Mouse (Mus musculus) left cerebral cortex, postnatal 10 days (tissue): ENCODE results near the gene Olfr284. TPM values are rescaled to one million over a fixed set of nuclear protein-coding genes. Genes with fewer than 3 reads are reported as not detected.

Experiments used
- DNase-seq, 2 experiments: peaks; one replicate each; pipeline ENCODE4 v3.0.0; 2021 to 2022; ENCODE audit warnings: low spot score in 2 of 2, mixed read lengths in 1 of 2; ENCODE audit errors: extremely low spot score in 1 of 2
- intact Hi-C: fragments of 180-260 bp; cut with DNase I; formaldehyde crosslinking; loops from one replicate; pipeline ENCODE4 v1.15.1; 2025
- total RNA-seq, 2 experiments: library from RNA; stranded (reverse); gene quantifications; 2 replicates each; pipeline ENCODE4 v1.2.3; 2021

Gene Olfr284
- total RNA-seq: not detected

DNA sequence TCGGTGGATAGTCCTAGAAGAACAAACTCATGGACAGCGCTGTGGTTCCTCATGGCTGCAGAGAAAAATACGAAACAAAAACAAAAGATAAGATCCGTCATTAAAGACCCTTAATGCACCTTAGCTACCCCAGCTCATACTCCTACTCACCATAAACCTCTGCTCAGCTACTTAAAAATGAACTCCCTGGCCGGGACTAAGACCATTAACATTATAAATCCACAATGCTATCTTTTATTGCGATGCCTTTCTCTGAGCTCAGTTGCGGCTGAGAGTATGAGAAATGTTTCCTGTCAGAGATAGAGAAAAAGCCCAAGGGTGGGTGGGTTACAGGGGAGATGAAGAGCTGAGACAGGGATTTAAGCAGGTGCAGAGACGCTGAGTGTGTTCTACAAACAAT, at the start of gene Olfr284:
Olfr284 (minus strand) TSS at position 101 of the 400 bp plus-strand sequence.
- DNase-seq: no peak
- intact Hi-C loops: no loop called here

DNA sequence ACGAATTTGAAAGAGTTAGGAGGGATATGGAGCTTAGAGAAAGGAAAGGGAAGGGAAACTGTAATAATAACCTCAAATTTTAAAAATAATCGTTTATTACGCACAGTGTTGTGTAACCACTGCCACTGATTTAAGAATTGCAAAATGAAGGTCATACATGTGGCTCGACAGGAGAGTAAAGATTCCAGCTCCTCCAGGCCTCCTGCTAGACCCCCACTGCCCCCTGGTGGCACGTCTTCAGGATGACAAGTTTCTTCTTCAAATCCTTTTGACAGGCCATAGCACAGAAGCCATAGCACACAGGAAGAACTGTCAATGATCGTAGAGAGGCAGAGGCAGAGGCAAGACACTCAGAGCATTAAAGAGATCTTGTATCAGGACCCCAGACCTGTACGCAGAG, 49.0 kb upstream of the Olfr284 start:
- intact Hi-C loops: loop anchor here (2.0 to 10.0 kb wide), 2 partner anchors 209 to 285 kb away; no protein-coding TSS in a partner anchor
- peak; percentile 57 to 83 for DNase-seq

DNA sequence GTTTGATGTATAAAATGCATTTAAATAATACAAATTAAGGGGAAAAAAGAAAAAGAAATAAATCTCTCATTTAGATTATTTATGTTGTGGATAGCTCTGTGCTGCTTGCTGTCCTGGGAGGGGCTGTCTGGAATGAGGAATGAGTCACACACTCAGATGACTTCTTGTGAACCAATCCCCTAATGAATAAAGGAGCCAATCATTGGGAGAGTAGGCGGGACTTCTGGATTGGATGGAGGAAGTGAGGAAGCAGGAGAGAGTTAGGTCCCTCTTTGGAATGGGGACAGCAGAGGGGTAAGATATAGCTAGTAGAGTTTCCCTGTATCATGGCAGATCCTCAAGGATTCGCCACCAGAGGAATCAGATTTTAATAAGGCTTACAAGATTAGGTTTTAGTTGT, 46.8 kb upstream of the Olfr284 start:
- intact Hi-C loops: loop anchor here (2.0 kb wide), 1 partner anchor 207 kb away; no protein-coding TSS in a partner anchor
- DNase-seq: no peak

DNA sequence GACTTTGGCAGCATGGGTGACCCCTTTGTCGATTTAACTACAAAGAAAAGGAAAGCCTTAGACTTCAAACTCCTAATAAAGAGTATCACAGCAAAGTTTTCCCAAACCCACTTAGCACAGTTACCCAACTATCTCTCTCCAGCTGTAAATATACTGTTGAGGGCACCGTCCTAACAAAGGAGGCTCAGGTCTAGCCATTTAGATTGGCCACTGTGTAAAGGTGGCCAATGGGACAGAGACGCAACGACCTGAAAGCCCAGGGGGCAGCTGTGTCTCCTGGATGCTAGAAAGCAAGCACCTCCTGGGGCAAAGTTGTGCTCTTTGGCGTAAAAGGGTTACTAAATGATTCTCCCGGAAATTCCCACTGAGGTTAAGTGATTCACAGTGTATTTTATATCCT, 40.1 kb upstream of the Olfr284 start, which contains the start of gene Olfr283:
Olfr283 (minus strand) TSS at position 101 of the 400 bp plus-strand sequence.
- DNase-seq: no peak
- intact Hi-C loops: no loop called here

DNA sequence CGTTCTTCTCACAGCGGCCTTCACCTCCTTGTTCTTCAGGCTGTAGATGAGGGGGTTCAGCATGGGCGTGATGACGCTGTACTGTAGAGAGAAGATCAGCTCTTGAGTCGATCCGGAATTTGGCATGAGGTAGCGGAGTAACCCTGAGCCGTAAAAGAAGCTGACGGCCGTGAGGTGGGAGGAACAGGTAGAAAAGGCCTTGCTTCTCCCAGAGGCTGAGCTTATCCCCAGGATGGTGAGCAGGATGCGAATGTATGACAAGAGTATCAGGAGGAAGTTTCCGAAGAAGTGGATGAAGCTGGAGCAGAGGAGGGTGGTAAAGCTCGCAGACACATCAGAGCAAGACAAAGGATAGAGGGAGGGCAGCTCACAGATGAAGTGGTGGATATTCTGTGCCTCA, 37.4 kb upstream of the Olfr284 start:
- intact Hi-C loops: no loop called here

DNA sequence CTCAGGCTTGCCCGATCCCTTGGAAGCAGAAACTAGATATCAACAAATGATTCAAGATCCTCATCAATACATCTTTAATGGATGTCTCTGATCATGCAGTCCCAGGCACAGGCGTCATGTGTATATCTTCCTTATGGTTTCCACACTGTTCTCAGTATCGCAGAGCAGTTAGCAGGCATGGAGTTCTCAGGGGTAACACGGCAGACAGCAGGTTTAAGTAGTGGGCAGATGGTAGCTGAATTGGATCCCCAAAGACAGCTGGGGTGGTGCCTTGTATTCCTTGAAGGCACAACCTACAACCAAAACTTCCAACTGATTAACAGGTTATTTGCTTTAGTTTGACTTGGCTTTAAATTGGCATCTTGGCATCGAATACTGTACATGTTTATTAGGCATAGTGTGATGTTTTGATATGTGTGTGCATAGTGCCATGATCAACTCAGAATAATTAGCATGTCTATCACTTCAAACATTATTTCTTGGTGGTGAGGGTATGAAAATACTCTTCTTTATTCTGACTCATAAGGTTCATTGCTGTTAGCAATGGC, 23.5 kb downstream of the Olfr284 start, which contains the start of gene Olfr285:
Olfr285 (minus strand) TSS at position 177 of the 548 bp plus-strand sequence.
- intact Hi-C loops: no loop called here

More for the DNA sequence above, 37.4 kb upstream of the Olfr284 start:
- DNase-seq: no peak

DNA sequence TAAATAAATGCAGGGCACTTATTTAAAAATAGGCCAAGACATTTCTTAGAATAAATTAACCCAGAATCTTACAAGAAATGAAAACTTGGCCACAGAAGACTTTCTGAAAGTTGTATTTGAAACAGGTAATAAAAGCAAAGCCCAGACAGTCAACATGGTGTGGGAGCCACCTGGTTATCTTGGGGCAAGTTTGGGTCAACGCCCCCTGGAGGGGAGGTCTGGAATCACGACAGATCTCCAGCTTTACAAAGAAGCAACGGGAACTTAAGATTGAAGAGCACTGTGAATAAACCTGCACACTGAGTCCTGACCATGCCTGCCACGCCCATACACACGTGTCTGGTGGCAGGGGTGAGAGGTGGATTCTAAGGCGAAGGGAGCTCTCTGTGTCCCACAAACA, 25.1 kb downstream of the Olfr284 start:
- intact Hi-C loops: no loop called here
- DNase-seq: no peak

More for the DNA sequence above, 23.5 kb downstream of the Olfr284 start, which contains the start of gene Olfr285:
- no peak for DNase-seq

DNA sequence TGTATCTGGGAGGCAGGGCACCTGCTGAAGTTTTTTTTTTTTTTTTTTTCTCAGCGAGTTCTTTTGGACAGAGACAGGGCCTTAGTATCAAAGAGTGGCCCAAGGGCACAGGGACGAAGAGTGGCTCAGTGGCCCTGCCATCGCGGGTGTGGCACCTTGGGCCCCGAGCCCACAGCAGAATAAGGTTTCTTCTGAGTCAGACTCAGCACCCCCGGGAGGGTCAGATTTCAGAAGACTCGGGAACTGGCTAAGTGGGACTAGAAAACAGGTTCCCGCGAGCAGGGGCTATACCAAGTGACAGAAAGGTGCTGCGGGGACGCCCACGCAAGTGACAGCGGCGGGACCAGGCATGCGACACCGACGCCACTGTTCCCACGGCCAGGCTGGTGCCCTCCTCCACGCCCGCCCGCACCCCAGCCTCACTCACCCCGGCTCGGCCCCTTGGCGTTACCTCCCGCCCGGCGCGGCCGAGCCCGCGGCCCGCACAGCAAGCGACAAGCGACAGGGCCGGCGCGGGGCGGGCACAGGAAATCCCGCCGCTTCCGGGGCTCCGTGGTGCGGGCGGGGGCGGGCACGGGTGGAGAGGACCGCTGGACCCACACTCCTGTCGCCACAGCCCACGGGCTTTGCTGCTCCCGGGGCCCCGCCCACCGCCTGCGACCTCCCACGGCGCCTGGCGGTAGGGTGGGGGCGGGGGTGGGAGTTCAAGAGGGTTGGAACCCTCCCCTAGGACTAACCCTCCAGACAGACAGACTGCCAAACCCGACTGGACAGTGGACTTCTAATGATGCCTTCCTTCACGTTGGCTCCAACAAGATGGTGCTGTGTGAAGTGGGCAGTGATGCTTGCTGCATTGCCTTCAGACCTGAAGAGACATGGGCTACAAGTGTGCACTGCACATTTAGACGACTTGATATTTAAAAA, 44.9 kb downstream of the Olfr284 start, which contains the start of gene Zfp641:
Zfp641 (minus strand) TSS at position 534 of the 924 bp plus-strand sequence.
- intact Hi-C loops: no loop called here
- peak; percentile 27 to 81 for DNase-seq

DNA sequence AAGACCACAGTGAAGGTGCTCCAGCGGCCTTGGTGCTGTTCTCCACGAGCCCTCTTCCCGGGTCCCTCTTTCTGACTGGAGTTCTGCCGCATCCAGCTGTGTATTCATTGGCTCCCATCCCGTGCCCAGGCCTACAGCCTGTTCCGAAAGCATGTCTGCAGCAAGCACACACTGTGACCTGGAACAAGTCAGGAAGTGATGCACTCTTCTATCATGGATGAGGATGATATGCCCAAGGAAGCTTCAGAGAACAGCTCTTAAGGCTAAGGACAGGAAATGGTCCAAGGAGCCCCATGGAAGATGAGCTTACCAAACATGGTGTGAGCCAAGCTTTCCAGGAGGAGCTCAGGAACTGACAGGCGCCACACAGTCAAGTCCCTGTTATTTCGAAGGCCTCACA, 47.1 kb downstream of the Olfr284 start:
- intact Hi-C loops: no loop called here
- no peak for DNase-seq

Other genes starting within 250 kb of the Olfr284 start
- 100 to 1,000 TPM; 267 to 286 TPM for gene Pfkm, start 248.4 kb downstream of the Olfr284 start, total RNA-seq
- gene Senp1, start 247.2 kb downstream of the Olfr284 start, total RNA-seq: 10 to 100 TPM; 13.6 to 14.1 TPM
- 10 to 100 TPM; 36.2 to 41.8 TPM for gene Asb8, start 175.4 kb downstream of the Olfr284 start, total RNA-seq
- gene Ccdc184, start 173.8 kb downstream of the Olfr284 start, total RNA-seq: 10 to 100 TPM; 43.7 to 49.0 TPM
- not detected for gene Olfr288, start 145.4 kb downstream of the Olfr284 start, total RNA-seq
- gene Gm44579, start 120.0 kb downstream of the Olfr284 start, total RNA-seq: not detected
- gene Olfr287, start 119.9 kb downstream of the Olfr284 start, total RNA-seq: 1 to 10 TPM in 1 of 2 experiments, not detected in 1; 1.6 TPM
- gene Olfr286, start 106.5 kb downstream of the Olfr284 start, total RNA-seq: not detected
- not detected for gene H1fnt, start 83.7 kb downstream of the Olfr284 start, total RNA-seq
- 1 to 10 TPM; 8.7 to 8.9 TPM for gene Zfp641, start 44.8 kb downstream of the Olfr284 start, total RNA-seq
- not detected for gene Olfr285, start 23.6 kb downstream of the Olfr284 start, total RNA-seq
- gene Olfr283, start 40.0 kb upstream of the Olfr284 start, total RNA-seq: not detected
- gene Olfr282, start 90.2 kb upstream of the Olfr284 start, total RNA-seq: not detected
- gene Olfr281, start 111.6 kb upstream of the Olfr284 start, total RNA-seq: not detected
- not detected for gene OR5BS1P, start 128.9 kb upstream of the Olfr284 start, total RNA-seq
- gene Lalba, start 141.7 kb upstream of the Olfr284 start, total RNA-seq: not detected
- not detected for gene Olfr279, start 151.4 kb upstream of the Olfr284 start, total RNA-seq
- gene Kansl2, start 193.3 kb upstream of the Olfr284 start, total RNA-seq: 10 to 100 TPM; 62.2 to 64.0 TPM
- 10 to 100 TPM; 42.0 to 50.2 TPM for gene Ccnt1, start 229.9 kb upstream of the Olfr284 start, total RNA-seq
- gene 4930415O20Rik, start 230.0 kb upstream of the Olfr284 start, total RNA-seq: not detected